Mouse (Mus musculus) bone marrow, adult 2 months (tissue): Measurements from ENCODE around the gene Pacs1.

ENCODE experiments used
- CTCF ChIP-seq: fragments of 200-500 bp; IDR thresholded peaks from 2 replicates; pipeline ENCODE4 v1.5.1; 2011; ENCODE audit warnings: low read length, control low read depth; ENCODE audit not compliant: control insufficient read depth, insufficient read depth
- POLR2A ChIP-seq: fragments of 200-500 bp; IDR thresholded peaks from 2 replicates; pipeline ENCODE4 v1.6.1; 2011; ENCODE audit warnings: low read depth, mild to moderate bottlenecking, control low read depth, low read length, borderline replicate concordance; ENCODE audit not compliant: control insufficient read depth

- no peak for TF ChIP-seq CTCF
- TF ChIP-seq POLR2A = 0 out of 2 replicates have a peak, but pooled peaks have one; percentile 4
Observed at GRCm38 (mm10) chr19:5295736-5296075, 22.8 kb upstream of the Pacs1 start.
